Mouse (Mus musculus): ENCODE results near the gene Megf8. TPM values are rescaled to one million over a fixed set of nuclear protein-coding genes. Genes with fewer than 3 reads are reported as not detected.

Megf8 gene
- polyA plus RNA-seq, 1 experiment from 2014 or later: 13.0 TPM

- 51% methylated on average over 13 of the region's 13 CpGs for WGBS
- Histone ChIP-seq H3K4me3 (ENCODE audit: low read depth, low read length) (no peak overlapping the region), H3K9me3 (ENCODE audit: control insufficient read depth, low read depth, low read length) (no peaks in the 10 kb centered on the region), H3K4me2 (replicated peaks; ENCODE audit: low read depth, low read length) (no peak overlapping the region), H3K4me1 (ENCODE audit: control insufficient read depth, insufficient read depth, low read length) (no peaks in the 10 kb centered on the region), H3K27me3 (ENCODE audit: control insufficient read depth, insufficient read depth, low read length) (peaks cover 16% of the 10 kb centered on the region; the same call in 1 of the 2 replicates), H3K9ac (replicated peaks; ENCODE audit: low read depth, low read length) (no peak overlapping the region), H3K36me3 (ENCODE audit: control insufficient read depth, insufficient read depth, low read length) (peaks cover 16% of the 10 kb centered on the region; the same call in 1 of the 2 replicates), H3K27ac (ENCODE audit: low read length) (no peak overlapping the region)
- no peak for ATAC-seq (ENCODE audit: insufficient number of reproducible peaks, insufficient read depth, low FRiP score, low read depth)
Measured at GRCm38 (mm10) chr7:25365937-25366625, 49.1 kb downstream of the Megf8 start.

- no peak overlapping the region for H3K4me3 ChIP-seq (ENCODE audit: low read depth, low read length)
- WGBS: 4% methylated on average over 33 of the region's 33 CpGs
- H3K4me2 ChIP-seq (replicated peaks; ENCODE audit: low read depth, low read length): no peak overlapping the region; the same call in 1 of the 2 replicates
- ATAC-seq (ENCODE audit: insufficient number of reproducible peaks, insufficient read depth, low FRiP score, low read depth): no peak
- H3K4me1 ChIP-seq (ENCODE audit: control insufficient read depth, insufficient read depth, low read length): no peaks in the 10 kb centered on the region
- H3K9me3 ChIP-seq (ENCODE audit: control insufficient read depth, low read depth, low read length): no peaks in the 10 kb centered on the region
- H3K36me3 ChIP-seq (ENCODE audit: control insufficient read depth, insufficient read depth, low read length): peaks cover 15% of the 10 kb centered on the region; the same call in 1 of the 2 replicates
- H3K9ac ChIP-seq (replicated peaks; ENCODE audit: low read depth, low read length): no peak overlapping the region
- H3K27ac ChIP-seq (ENCODE audit: low read length): no peak overlapping the region
- H3K27me3 ChIP-seq (ENCODE audit: control insufficient read depth, insufficient read depth, low read length): peaks cover 16% of the 10 kb centered on the region; the same call in 1 of the 2 replicates
Measured at GRCm38 (mm10) chr7:25367632-25368293, 50.8 kb downstream of the Megf8 start.

DNA sequence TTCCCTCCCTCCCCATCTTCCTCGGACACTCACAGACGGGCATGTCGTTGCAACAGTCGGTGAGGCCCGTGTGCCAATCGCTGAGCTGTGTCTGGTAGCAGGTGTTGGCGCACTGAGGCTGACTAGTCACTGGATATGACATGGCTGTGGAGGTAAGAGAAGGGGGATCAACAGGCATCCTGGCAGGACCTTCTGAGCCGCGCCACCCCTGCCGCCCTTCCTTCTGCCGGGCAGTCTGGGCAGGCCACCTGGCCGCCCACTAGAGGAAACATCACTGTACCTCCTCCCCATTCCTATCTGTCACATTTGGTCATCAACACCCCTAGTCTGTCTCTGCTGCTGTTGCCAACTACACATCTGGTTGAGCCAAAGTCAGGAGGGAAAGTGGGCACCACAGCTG lies 51.4 kb downstream of the Megf8 start:
- 31% methylated on average over 12 of the region's 12 CpGs for WGBS

GRCm38 (mm10) chr7:25369058-25369749 lies 52.2 kb downstream of the Megf8 start, which contains the start of gene Cnfn:
Gene Cnfn, minus strand, starts transcription at chr7:25369724.
- no peaks in the 10 kb centered on the region for H3K9me3 ChIP-seq (ENCODE audit: control insufficient read depth, low read depth, low read length)
- no peak within 1 kb of the TSS for H3K4me2 ChIP-seq (replicated peaks; ENCODE audit: low read depth, low read length)
- no peak within 1 kb of the TSS for H3K27ac ChIP-seq (ENCODE audit: low read length)
- H3K4me1 ChIP-seq (ENCODE audit: control insufficient read depth, insufficient read depth, low read length): no peaks in the 10 kb centered on the region
- H3K27me3 ChIP-seq (ENCODE audit: control insufficient read depth, insufficient read depth, low read length): peaks cover 16% of the 10 kb centered on the region; the same call in 1 of the 2 replicates
- H3K9ac ChIP-seq (replicated peaks; ENCODE audit: low read depth, low read length): no peak within 1 kb of the TSS
- ATAC-seq (ENCODE audit: insufficient number of reproducible peaks, insufficient read depth, low FRiP score, low read depth): no peak
- 52% methylated on average over 12 of the region's 12 CpGs for WGBS
- 0 out of 2 replicates have a peak, but pooled peaks cover 4% of the 10 kb centered on the region for H3K36me3 ChIP-seq (ENCODE audit: control insufficient read depth, insufficient read depth, low read length)
- H3K4me3 ChIP-seq (ENCODE audit: low read depth, low read length): no peak within 1 kb of the TSS

More for the DNA sequence above, 51.4 kb downstream of the Megf8 start:
- Histone ChIP-seq H3K4me3 (ENCODE audit: low read depth, low read length) (no peak overlapping the region), H3K4me1 (ENCODE audit: control insufficient read depth, insufficient read depth, low read length) (no peaks in the 10 kb centered on the region), H3K27me3 (ENCODE audit: control insufficient read depth, insufficient read depth, low read length) (peaks cover 16% of the 10 kb centered on the region; the same call in 1 of the 2 replicates), H3K4me2 (replicated peaks; ENCODE audit: low read depth, low read length) (no peak overlapping the region), H3K9me3 (ENCODE audit: control insufficient read depth, low read depth, low read length) (no peaks in the 10 kb centered on the region), H3K9ac (replicated peaks; ENCODE audit: low read depth, low read length) (no peak overlapping the region), H3K36me3 (ENCODE audit: control insufficient read depth, insufficient read depth, low read length) (peaks cover 12% of the 10 kb centered on the region; the same call in 1 of the 2 replicates), H3K27ac (ENCODE audit: low read length) (no peak overlapping the region)
- ATAC-seq (ENCODE audit: insufficient number of reproducible peaks, insufficient read depth, low FRiP score, low read depth): no peak

DNA sequence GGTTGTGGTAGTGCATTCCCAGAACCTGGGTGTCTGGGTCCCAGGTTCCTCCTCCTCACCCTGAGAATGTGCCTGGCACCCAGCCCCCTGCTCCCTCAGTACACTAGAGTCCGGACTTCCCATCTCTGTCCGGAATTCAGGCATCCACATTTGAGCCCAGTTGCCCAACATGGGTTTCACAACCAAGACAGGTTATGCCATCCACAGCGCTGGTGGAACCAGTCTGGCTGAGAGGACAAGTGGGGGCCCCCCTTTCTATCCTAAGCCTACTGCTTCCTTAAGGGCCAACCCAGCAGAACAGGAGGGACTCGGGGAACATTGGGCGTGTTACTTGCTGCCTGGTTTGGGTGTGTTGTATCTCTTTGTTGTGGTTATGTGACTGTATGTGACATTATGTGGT lies 55.5 kb downstream of the Megf8 start:
- no peak for ATAC-seq (ENCODE audit: insufficient number of reproducible peaks, insufficient read depth, low FRiP score, low read depth)
- H3K4me3 ChIP-seq (ENCODE audit: low read depth, low read length): no peak overlapping the region
- no peak overlapping the region for H3K9ac ChIP-seq (replicated peaks; ENCODE audit: low read depth, low read length)
- H3K36me3 ChIP-seq (ENCODE audit: control insufficient read depth, insufficient read depth, low read length): no peaks in the 10 kb centered on the region
- H3K27ac ChIP-seq (ENCODE audit: low read length): no peak overlapping the region
- no peaks in the 10 kb centered on the region for H3K4me1 ChIP-seq (ENCODE audit: control insufficient read depth, insufficient read depth, low read length)
- H3K27me3 ChIP-seq (ENCODE audit: control insufficient read depth, insufficient read depth, low read length): peaks cover 16% of the 10 kb centered on the region; the same call in 1 of the 2 replicates
- no peaks in the 10 kb centered on the region for H3K9me3 ChIP-seq (ENCODE audit: control insufficient read depth, low read depth, low read length)
- H3K4me2 ChIP-seq (replicated peaks; ENCODE audit: low read depth, low read length): no peak overlapping the region
- WGBS: 78% methylated on average over 5 of the region's 5 CpGs

- Histone ChIP-seq H3K27me3 (ENCODE audit: control insufficient read depth, insufficient read depth, low read length) (no peaks in the 10 kb centered on the region), H3K4me1 (ENCODE audit: control insufficient read depth, insufficient read depth, low read length) (no peaks in the 10 kb centered on the region; the same call in 1 of the 2 replicates), H3K4me2 (replicated peaks; ENCODE audit: low read depth, low read length) (peak overlapping the region; percentile 41), H3K4me3 (ENCODE audit: low read depth, low read length) (peak overlapping the region; percentile 10; the same call in 1 of the 2 replicates), H3K36me3 (ENCODE audit: control insufficient read depth, insufficient read depth, low read length) (no peaks in the 10 kb centered on the region), H3K27ac (ENCODE audit: low read length) (no peak overlapping the region), H3K9ac (replicated peaks; ENCODE audit: low read depth, low read length) (no peak overlapping the region), H3K9me3 (ENCODE audit: control insufficient read depth, low read depth, low read length) (no peaks in the 10 kb centered on the region)
- 5% methylated on average over 17 of the region's 17 CpGs for WGBS
- ATAC-seq (ENCODE audit: insufficient number of reproducible peaks, insufficient read depth, low FRiP score, low read depth): peak; percentile 51; the same call in 1 of the 2 replicates
Measured at GRCm38 (mm10) chr7:25376556-25376955, 59.6 kb downstream of the Megf8 start.

GRCm38 (mm10) chr7:25377100-25377700 lies 60.2 kb downstream of the Megf8 start:
- H3K4me2 ChIP-seq (replicated peaks; ENCODE audit: low read depth, low read length): peak overlapping the region; percentile 41
- no peaks in the 10 kb centered on the region; the same call in 1 of the 2 replicates for H3K4me1 ChIP-seq (ENCODE audit: control insufficient read depth, insufficient read depth, low read length)
- H3K9ac ChIP-seq (replicated peaks; ENCODE audit: low read depth, low read length): no peak overlapping the region
- no peaks in the 10 kb centered on the region for H3K9me3 ChIP-seq (ENCODE audit: control insufficient read depth, low read depth, low read length)
- no peak overlapping the region for H3K4me3 ChIP-seq (ENCODE audit: low read depth, low read length)
- no peaks in the 10 kb centered on the region for H3K27me3 ChIP-seq (ENCODE audit: control insufficient read depth, insufficient read depth, low read length)
- WGBS: 38% methylated on average over 8 of the region's 8 CpGs
- no peak for ATAC-seq (ENCODE audit: insufficient number of reproducible peaks, insufficient read depth, low FRiP score, low read depth)
- H3K36me3 ChIP-seq (ENCODE audit: control insufficient read depth, insufficient read depth, low read length): no peaks in the 10 kb centered on the region
- H3K27ac ChIP-seq (ENCODE audit: low read length): no peak overlapping the region
